Mouse (Mus musculus) macrophage (primary cell): ENCODE results near the gene Tab2. TPM values are rescaled to one million over a fixed set of nuclear protein-coding genes. Genes with fewer than 3 reads are reported as not detected.

Experiments
- H3K27ac ChIP-seq: fragments of 350-480 bp; formaldehyde crosslinking; 2 replicates; pipeline ENCODE4 v1.9.0; 2021
- H3K36me3 ChIP-seq: fragments of 350-480 bp; formaldehyde crosslinking; 2 replicates; pipeline ENCODE4 v1.9.0; 2021; ENCODE audit errors: inconsistent target
- H3K4me3 ChIP-seq: fragments of 350-480 bp; formaldehyde crosslinking; 2 replicates; pipeline ENCODE4 v1.9.0; 2021; ENCODE audit errors: inconsistent target
- H3K79me2 ChIP-seq: fragments of 350-480 bp; formaldehyde crosslinking; 2 replicates; pipeline ENCODE4 v1.9.0; 2021; ENCODE audit errors: inconsistent target
- WGBS: methylation state at CpG from one replicate; pipeline ENCODE4 v1.1.7; 2026; ENCODE audit warnings: inconsistent platforms; ENCODE audit not compliant: missing documents; 5-methylcytosine and 5-hydroxymethylcytosine counted together
- polyA plus RNA-seq: library from polyadenylated mRNA; stranded (reverse); fragments of 250-400 nt; gene quantifications from 3 replicates; pipeline ENCODE4 v1.2.4, GENCODE M21; 2018; ENCODE audit warnings: inconsistent platforms

The Tab2 gene
- polyA plus RNA-seq, 1 experiment from 2014 or later = 151 TPM

DNA sequence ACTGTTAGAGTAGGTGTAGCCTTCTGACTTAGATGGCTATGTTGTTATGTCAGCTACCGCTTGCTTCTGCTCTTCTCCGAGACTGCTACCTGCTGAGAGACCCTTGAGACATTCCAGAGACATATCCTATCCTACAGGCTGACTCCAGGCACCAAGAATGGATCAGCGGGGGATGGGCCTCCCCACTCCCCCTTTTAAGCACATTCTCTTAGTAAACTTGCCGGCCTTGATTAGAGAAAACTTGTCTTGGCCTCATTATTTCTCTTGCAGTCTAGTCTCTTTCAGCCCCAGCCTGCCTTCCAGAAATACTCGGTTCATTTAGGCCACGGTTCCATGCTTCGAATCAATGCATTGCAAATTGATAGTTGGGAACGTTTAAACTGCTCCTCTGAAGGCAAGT, 86.3 kb downstream of the Tab2 start:
- Histone ChIP-seq H3K79me2 (no peaks in the 10 kb centered on the region), H3K4me3 (no peak overlapping the region), H3K27ac (no peak overlapping the region), H3K36me3 (peaks cover 46% of the 10 kb centered on the region)
- 95% methylated on average over 8 of the region's 8 CpGs for WGBS

DNA sequence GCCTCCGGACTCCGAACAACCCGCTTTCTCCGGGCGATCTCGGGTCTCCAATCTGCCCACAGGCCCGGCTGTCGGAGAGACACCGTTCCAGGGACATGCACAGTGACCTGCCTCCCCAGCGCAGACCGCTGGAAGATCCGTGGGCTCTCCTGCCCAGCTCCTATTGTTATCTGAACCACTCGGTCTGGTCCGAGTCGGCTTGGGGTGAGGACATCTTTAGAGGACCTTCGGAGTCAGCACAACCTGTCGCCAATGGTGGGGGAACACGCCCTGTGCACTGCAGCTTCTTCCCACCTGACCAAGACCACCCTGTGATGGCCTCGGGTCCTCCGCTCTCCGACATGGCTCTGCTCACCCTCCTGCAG, 88.4 kb downstream of the Tab2 start:
- H3K36me3 ChIP-seq = peaks cover 67% of the 10 kb centered on the region
- WGBS = 81% methylated on average over 19 of the region's 21 CpGs
- no peak overlapping the region for H3K4me3 ChIP-seq

DNA sequence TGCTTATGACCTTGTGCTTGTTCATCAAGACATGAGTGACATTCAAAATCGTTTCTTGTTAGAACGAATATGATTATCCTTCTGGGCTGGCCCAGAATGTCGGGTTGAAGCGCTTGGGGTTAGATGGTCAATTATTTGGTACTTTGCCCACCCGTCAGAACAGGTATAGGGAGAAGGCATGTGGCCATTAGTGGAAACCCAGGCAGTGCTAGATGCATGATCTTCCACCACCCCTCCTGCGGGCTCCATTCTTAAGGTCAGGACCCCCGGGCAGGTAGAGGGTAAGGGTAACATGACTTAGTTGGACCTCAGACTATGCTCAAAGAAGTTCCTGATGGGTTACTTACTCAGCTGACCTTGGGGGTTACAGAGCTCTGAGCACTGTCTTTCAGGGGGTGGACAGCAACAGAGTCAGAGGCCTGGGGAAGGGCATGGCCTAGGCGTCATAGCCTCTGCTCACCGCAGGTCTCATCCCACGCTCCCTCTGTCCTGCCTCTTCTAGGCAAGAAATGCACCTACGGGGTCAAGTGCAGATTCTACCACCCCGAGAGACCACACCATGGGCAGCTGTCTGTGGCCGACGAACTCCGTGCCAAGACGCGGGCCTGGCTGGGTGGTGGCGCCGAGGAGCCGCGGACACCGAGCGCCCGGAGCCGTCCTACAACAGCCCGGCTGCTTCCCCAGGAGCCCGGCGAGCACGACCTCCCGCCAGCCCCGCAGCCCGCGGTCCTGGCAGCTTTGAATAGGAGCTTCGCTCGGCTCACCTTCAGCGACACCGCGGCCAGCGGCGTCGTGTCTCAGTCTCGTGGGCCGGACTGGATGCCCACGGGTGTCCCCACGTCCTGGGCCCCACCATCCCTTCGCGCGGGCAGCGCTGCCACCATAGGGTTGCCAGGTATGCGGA, 89.0 kb downstream of the Tab2 start:
- H3K4me3 ChIP-seq = no peak overlapping the region
- no peak overlapping the region for H3K27ac ChIP-seq
- WGBS = 76% methylated on average over 50 of the region's 50 CpGs
- peaks cover 73% of the 10 kb centered on the region for H3K36me3 ChIP-seq
- H3K79me2 ChIP-seq = no peaks in the 10 kb centered on the region

More for the DNA sequence above, 88.4 kb downstream of the Tab2 start:
- Histone ChIP-seq H3K27ac (no peak overlapping the region), H3K79me2 (no peaks in the 10 kb centered on the region)

DNA sequence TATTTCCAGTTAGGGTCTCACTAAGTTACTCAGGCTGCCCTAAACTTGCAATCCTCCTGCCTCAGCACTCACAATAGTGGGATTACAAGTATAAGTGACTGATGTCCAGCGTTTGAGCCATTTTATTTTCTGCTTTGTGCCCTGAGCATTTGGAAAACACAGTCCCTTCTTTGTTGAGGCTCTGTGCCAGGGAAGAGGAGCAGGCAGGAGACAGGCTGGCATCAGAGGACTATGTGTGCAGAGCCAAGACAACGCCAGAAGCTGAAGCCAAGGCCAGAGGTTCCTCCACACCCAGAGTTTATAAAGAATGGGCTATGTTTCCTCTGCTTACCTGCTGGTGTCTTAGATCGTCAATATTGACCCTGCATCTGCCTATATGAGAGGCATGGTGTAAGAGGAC, 91.2 kb downstream of the Tab2 start:
- no peak overlapping the region for H3K4me3 ChIP-seq
- H3K79me2 ChIP-seq = peaks cover 16% of the 10 kb centered on the region; the same call in 1 of the 2 replicates
- H3K27ac ChIP-seq = no peak overlapping the region
- 96% methylated on average over 3 of the region's 3 CpGs for WGBS
- H3K36me3 ChIP-seq = peaks cover 92% of the 10 kb centered on the region

DNA sequence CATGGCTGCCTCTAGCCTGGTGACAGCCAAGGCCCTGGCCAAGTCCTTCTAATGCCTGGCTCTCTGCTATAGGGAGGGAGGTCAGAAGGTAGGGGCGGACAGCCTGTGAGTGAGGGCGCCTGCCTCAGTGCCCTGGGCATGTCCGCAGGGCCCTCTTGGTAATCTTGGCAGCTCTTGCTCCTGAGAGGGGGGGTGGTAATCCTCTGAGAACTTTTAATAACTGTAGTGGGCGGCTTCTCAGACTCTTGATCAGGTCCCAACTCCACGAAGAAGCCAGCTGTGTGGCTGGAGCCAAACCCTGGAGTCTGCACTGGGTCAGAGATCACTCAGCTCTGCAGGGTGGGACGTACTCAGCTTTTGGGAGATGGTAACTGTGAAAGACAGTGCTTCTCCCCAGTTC, 91.8 kb downstream of the Tab2 start:
- H3K4me3 ChIP-seq = no peak overlapping the region
- peaks cover 22% of the 10 kb centered on the region; the same call in 1 of the 2 replicates for H3K79me2 ChIP-seq
- no peak overlapping the region for H3K27ac ChIP-seq
- H3K36me3 ChIP-seq = peaks cover 92% of the 10 kb centered on the region
- WGBS = 94% methylated on average over 6 of the region's 6 CpGs

DNA sequence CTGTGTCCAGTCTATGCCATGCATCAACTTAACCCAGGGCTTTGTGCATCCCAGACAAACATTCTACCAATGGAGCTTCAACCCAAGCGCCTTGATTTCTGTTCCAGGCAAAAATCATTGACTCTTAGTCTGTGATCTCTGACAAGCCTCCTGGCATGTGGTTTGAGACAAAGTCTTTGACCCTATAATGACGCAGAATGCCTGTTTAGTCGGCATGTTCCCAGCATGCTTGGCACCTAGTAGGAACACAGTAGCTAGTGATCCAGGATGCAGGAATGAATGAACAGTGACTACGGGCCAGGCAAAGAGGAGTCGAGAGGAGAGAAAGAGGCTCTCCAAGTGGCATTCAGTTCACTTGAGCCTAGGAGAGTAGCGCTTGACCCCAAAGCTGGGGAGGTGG, 92.6 kb downstream of the Tab2 start:
- Histone ChIP-seq H3K36me3 (peaks cover 88% of the 10 kb centered on the region), H3K27ac (no peak overlapping the region), H3K4me3 (no peak overlapping the region), H3K79me2 (peaks cover 30% of the 10 kb centered on the region)
- WGBS = 94% methylated on average over 6 of the region's 6 CpGs

DNA sequence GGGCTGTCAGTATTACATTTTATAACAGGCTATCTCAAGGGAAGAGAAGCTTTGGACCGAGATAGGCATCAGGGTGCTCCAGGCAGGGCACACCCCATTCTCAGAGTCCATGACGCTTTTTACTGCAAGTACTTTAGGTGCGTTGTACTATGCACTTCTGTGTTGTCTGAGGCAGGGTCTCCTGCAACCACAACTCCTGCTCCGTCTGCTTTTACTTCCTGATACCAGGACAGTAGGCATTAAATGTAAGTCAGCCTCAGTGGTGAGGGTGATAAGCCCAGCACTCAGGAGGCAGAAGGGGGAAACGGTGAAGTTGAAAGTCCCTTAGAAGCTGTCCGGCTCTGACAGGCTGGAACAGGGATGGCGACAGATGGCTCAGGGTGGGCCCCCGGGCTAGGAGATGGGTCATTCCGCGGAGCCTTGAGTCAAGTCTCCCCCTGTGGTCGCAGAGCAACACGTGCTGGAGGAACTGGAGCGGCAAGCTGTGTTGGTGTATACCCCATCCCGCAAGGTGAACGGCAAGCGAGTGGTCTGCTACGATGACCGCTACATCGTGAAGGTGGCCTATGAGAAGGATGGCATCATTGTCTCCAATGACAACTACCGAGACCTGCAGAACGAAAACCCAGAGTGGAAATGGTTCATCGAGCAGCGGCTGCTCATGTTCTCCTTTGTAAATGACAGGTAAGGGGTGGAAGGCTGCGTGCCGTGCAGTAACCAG, 93.9 kb downstream of the Tab2 start:
- WGBS = 97% methylated on average over 21 of the region's 25 CpGs
- Histone ChIP-seq H3K36me3 (peaks cover 89% of the 10 kb centered on the region), H3K27ac (no peak overlapping the region), H3K4me3 (no peak overlapping the region), H3K79me2 (peaks cover 43% of the 10 kb centered on the region)

DNA sequence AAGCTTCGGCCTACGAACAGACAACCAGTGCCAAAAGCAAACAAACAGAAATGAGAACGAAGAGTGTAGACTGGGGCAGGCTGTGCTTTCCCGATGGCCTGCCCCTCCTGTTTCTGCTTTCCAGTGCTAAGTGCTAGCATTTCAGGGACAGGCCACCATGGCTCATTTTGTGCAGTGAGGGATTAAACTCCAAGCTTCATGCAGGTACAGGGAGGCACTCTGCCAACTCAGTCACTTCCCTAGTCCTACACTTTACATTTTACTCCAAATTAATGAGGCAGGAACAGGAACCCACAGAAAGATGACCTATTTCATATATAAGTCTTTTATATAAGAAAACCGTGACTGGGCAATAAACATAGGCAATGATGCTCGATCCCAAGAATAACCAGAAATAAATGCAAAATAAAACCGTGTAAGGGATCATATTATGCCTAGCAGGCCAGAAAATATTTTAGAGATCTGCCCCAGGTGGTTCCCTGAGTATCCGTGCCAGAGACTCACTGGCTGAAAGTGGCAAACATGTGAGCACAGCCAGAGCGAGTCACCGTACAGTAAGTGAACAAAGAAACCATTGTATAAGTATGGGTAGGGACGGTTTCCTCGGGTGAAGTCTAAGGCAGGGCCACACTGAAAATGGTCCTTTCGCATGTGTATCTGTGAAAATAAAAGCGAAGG, 94.6 kb downstream of the Tab2 start:
- Histone ChIP-seq H3K27ac (no peak overlapping the region), H3K36me3 (peaks cover 87% of the 10 kb centered on the region), H3K79me2 (peaks cover 50% of the 10 kb centered on the region), H3K4me3 (no peak overlapping the region)
- 95% methylated on average over 14 of the region's 14 CpGs for WGBS

DNA sequence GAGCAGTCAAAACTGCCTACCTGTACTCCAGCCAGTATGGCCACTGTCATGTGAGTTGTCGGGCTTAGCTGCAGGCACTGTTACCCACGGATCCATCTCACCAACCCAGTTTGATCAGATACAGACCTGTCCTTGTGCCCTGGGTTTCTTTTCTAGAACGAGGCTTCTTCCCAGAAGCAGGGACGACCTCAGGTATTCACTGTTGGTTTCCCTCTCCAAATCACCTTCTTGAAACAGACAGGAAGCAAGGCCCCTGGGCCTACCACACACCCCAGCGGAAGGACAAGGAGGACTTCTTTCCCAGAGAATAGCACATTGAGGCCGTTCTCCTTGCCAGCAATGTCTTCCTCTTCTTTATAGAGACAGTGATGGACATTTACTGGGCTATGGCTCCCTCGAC, 95.5 kb downstream of the Tab2 start:
- Histone ChIP-seq H3K4me3 (no peak overlapping the region), H3K79me2 (peaks cover 59% of the 10 kb centered on the region), H3K36me3 (peaks cover 89% of the 10 kb centered on the region), H3K27ac (no peak overlapping the region)
- WGBS = 99% methylated on average over 7 of the region's 7 CpGs

Other genes with a start within 250 kb of the Tab2 start
- gene Katna1, start 230.2 kb downstream of the Tab2 start, polyA plus RNA-seq = 26.3 to 32.2 TPM (median 29.9 TPM) in 3 replicates
- 42.7 to 123 TPM (median 50.0 TPM) in 3 replicates for gene Ginm1, start 163.4 kb downstream of the Tab2 start, polyA plus RNA-seq
- 19.7 to 34.0 TPM (median 19.9 TPM) in 3 replicates for gene Ppil4, start 163.3 kb downstream of the Tab2 start, polyA plus RNA-seq
- 21.6 to 37.6 TPM (median 28.7 TPM) in 3 replicates for gene Zc3h12d, start 123.8 kb downstream of the Tab2 start, polyA plus RNA-seq